Mouse (Mus musculus): ENCODE data around the gene Tbc1d5.

DNA sequence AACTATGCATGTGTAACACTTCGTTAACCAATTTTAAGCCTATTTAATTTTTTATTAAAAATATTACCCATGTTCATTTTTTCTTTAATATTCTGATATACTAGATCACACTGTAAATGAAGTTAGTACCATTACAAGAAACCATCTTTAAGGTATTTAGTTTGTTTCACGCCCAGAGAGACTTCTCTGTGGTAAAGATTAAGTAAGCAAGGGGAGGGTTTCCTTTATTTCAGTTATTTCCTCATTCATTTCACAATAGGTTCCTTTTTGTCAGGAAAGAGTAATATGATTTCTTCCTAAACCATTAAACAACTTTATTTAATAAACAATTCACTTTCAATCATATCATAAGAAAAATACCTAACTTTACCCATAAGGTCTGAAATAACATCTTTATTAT lies 256.8 kb downstream of the Tbc1d5 start:
- TF ChIP-seq HCFC1 (IDR thresholded peaks at IDR 0.05; ENCODE audit: borderline replicate concordance, insufficient read depth, low read length) (no peak), ZNF384 (IDR thresholded peaks at IDR 0.05; ENCODE audit: low read depth, low read length) (no peak), MAFK (IDR thresholded peaks at IDR 0.05; ENCODE audit: insufficient read depth, low read depth, low read length) (no peak), CHD2 (IDR thresholded peaks at IDR 0.05; ENCODE audit: low read depth, low read length) (no peak)
